Mouse (Mus musculus) limb, embryonic 14.5 days (tissue): ENCODE data around the gene Macrod2. TPM values are rescaled to one million over a fixed set of nuclear protein-coding genes. Genes with fewer than 3 reads are reported as not detected.

ENCODE experiments used
- ATAC-seq: fragments of 200-750 bp; cut with Nextera tagmentation; 2 replicates; pipeline ENCODE4 v1.8.0; 2017; ENCODE audit warnings: low read depth, moderate number of reproducible peaks, moderate TSS enrichment; ENCODE audit not compliant: low FRiP score
- DNase-seq: peaks from one replicate; pipeline ENCODE4 v3.0.0-alpha.2; 2015; ENCODE audit warnings: low spot score
- H3K27ac ChIP-seq: fragments of 300-500 bp; sonication (generic); replicated peaks from 2 replicates; pipeline ENCODE4 v1.5.1; 2014; ENCODE audit warnings: low read depth, mild to moderate bottlenecking, low read length, moderate library complexity, mixed read lengths
- H3K27me3 ChIP-seq: fragments of 300-500 bp; sonication (generic); 2 replicates; pipeline ENCODE4 v1.6.1; 2014; ENCODE audit warnings: low read length, mixed read lengths; ENCODE audit not compliant: control insufficient read depth, insufficient read depth
- H3K36me3 ChIP-seq: fragments of 300-500 bp; sonication (generic); 2 replicates; pipeline ENCODE4 v1.6.1; 2014; ENCODE audit warnings: mild to moderate bottlenecking, low read length, moderate library complexity, mixed read lengths; ENCODE audit not compliant: control insufficient read depth, insufficient read depth
- H3K4me1 ChIP-seq: fragments of 300-500 bp; sonication (generic); 2 replicates; pipeline ENCODE4 v1.6.1; 2014; ENCODE audit warnings: antibody characterized with exemption, low read length, mixed read lengths; ENCODE audit not compliant: control insufficient read depth, insufficient read depth
- H3K4me2 ChIP-seq: fragments of 300-500 bp; sonication (generic); replicated peaks from 2 replicates; pipeline ENCODE4 v1.6.1; 2014; ENCODE audit warnings: low read depth, mild to moderate bottlenecking, low read length, moderate library complexity; ENCODE audit not compliant: severe bottlenecking
- H3K4me3 ChIP-seq: fragments of 300-500 bp; sonication (generic); replicated peaks from 2 replicates; pipeline ENCODE4 v1.5.1; 2014; ENCODE audit warnings: low read length
- H3K9ac ChIP-seq: fragments of 300-500 bp; sonication (generic); 2 replicates; pipeline ENCODE4 v1.6.1; 2014; ENCODE audit warnings: mild to moderate bottlenecking, low read depth, low read length, moderate library complexity; ENCODE audit not compliant: severe bottlenecking
- H3K9me3 ChIP-seq: fragments of 300-500 bp; sonication (generic); 2 replicates; pipeline ENCODE4 v1.6.1; 2016; ENCODE audit warnings: low read length; ENCODE audit not compliant: control insufficient read depth
- POLR2A ChIP-seq: fragments of 200-500 bp; IDR thresholded peaks from 2 replicates; pipeline ENCODE4 v1.8.0; 2012; ENCODE audit warnings: inconsistent platforms, mild to moderate bottlenecking, moderate library complexity, borderline replicate concordance; ENCODE audit not compliant: insufficient read depth, insufficient read length; ENCODE audit errors: extremely low read depth
- WGBS: fragments of 180-500 bp; shearing (Covaris S2); extraction: QIAGEN DNeasy Blood & Tissue Kit; methylation state at CpG from one replicate; pipeline ENCODE4 v1.1.7; 2014; 5-methylcytosine and 5-hydroxymethylcytosine counted together
- polyA plus RNA-seq, 2 experiments: library from polyadenylated mRNA; depleted of rRNA in 1 of 2; stranded (reverse) in 1 of 2; unstranded in 1 of 2; fragments of >200 nt; fragmentation: Nextera tagmentation in 1 of 2; extraction: Ambion mirVana in 1 of 2; gene quantifications; 2 replicates each; pipeline versions ENCODE4 v1.2.1 to v1.2.3; 2012 to 2014

Macrod2 gene
- polyA plus RNA-seq, 2 experiments = 8.5 to 24.5 TPM

DNA sequence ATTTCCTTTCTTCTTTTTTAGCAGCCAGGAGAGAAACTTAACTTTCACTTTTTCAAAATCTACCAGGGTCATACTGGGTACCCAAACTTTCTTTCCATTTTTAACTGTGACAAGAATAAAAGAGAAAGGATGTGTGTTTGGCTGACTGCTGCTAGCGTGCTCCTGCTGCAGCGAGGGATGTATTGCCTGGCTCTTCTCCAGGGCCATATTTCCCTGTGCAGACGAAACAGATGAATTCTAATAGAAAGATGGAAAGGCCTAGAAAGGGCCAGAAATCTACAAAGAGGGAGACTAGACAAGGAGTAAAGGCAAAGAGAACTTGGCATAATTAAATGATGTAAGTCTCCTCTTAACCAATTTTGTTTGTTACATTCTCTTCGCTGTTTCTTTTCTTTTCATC lies 2005.7 kb downstream of the Macrod2 start:
- WGBS = 72% methylated on average over 4 of the region's 4 CpGs
- no peak overlapping the region for H3K4me3 ChIP-seq
- H3K27ac ChIP-seq = no peak overlapping the region
- TF ChIP-seq POLR2A = no peak
- DNase-seq = peak; percentile 16
- H3K9ac ChIP-seq = no peak overlapping the region
- H3K36me3 ChIP-seq = no peaks in the 10 kb centered on the region
- H3K27me3 ChIP-seq = no peaks in the 10 kb centered on the region
- no peaks in the 10 kb centered on the region for H3K4me1 ChIP-seq
- H3K4me2 ChIP-seq = no peak overlapping the region
- H3K9me3 ChIP-seq = no peaks in the 10 kb centered on the region
- no peak for ATAC-seq

DNA sequence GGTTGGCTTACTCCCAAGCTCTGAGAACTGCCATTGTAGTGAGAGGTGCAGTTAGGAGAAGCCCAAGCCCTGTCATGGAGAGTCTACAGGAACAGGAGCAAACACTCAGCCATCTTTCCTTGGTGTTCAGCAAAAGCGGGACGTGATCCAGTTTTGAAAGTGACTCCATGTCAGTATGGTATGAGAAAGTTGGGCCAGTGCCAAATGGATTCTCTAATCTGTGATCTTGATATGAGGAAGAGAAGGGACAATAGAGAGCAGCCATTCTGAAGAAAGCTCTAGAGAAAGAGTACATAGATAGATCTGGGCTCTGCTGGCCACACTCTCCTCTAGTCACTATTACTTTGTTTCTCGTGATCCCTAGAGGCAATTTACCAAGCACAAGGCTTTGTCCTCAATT lies 2006.2 kb downstream of the Macrod2 start:
- H3K36me3 ChIP-seq = no peaks in the 10 kb centered on the region
- no peaks in the 10 kb centered on the region for H3K4me1 ChIP-seq
- 92% methylated on average over 3 of the region's 3 CpGs for WGBS
- H3K4me3 ChIP-seq = no peak overlapping the region
- no peak for ATAC-seq
- no peak overlapping the region for H3K4me2 ChIP-seq
- peak; percentile 20 for DNase-seq
- no peaks in the 10 kb centered on the region for H3K27me3 ChIP-seq
- H3K27ac ChIP-seq = no peak overlapping the region
- H3K9ac ChIP-seq = no peak overlapping the region
- TF ChIP-seq POLR2A = no peak
- H3K9me3 ChIP-seq = no peaks in the 10 kb centered on the region

DNA sequence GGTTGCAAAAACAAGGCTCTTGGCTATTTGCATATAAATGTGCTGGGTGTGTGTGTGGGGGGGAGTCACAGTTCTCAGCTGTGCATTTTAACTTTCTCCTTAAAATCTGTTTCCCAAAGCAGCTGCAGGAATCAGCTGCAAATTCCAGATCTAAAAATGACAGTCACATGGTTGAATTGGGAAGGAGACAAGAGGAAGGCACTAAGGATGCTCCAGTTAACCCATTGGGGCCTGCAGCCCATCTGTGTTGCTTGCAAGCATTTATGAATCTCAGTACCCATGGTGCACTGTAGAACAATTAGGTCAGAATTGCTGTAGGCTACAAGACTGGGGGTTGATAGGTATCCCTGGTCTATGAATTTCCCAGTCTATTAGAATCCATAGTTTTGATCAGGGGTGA lies 2008.3 kb downstream of the Macrod2 start:
- Histone ChIP-seq H3K36me3 (no peaks in the 10 kb centered on the region), H3K9me3 (no peaks in the 10 kb centered on the region), H3K4me1 (no peaks in the 10 kb centered on the region), H3K9ac (no peak overlapping the region), H3K27ac (no peak overlapping the region), H3K4me2 (no peak overlapping the region), H3K4me3 (no peak overlapping the region), H3K27me3 (no peaks in the 10 kb centered on the region)
- no peak for TF ChIP-seq POLR2A
- DNase-seq (no peak), ATAC-seq (no peak)

DNA sequence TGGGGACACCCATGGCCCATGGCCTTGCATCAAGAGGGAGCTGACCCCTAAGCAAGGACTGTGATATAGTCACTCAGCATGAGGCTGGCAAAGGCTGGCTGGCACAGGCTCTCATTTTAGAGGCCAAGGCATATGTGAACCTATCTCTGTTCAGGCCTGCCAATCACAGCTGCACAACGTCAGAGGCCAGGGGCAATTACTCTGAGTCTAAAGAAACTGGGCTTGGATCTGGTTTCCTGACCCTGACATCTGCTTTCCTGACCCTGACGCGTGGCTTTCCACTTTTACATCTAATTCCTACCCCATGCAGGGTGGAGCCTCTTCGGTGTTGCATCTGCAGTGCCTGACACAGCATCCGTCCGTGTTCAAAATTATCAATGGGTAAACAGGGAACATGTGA lies 2009.2 kb downstream of the Macrod2 start:
- Histone ChIP-seq H3K9me3 (no peaks in the 10 kb centered on the region), H3K4me3 (no peak overlapping the region), H3K27ac (no peak overlapping the region), H3K36me3 (no peaks in the 10 kb centered on the region), H3K27me3 (no peaks in the 10 kb centered on the region), H3K9ac (no peak overlapping the region), H3K4me2 (no peak overlapping the region), H3K4me1 (no peaks in the 10 kb centered on the region)
- DNase-seq = no peak
- no peak for TF ChIP-seq POLR2A
- ATAC-seq = no peak
- 30% methylated on average over 6 of the region's 6 CpGs for WGBS

DNA sequence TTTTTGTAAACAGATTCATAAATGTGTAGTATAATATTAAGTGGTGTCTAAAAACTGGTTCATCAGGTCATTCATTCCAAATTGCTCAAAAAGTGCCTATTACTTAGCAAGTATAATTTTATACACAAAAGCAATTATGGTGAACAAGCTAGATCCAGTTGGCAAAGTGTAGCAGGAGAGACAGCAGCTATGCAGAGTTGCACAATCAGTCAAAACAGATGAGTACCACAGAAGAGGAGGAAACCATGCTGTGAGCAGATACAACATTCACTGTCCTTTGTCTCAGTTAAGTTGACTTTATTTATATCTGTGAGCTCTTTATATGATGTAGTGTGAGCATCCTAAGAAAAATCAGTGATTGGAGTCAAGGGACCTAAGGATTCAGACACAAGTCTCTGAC lies 2012.2 kb downstream of the Macrod2 start:
- H3K4me3 ChIP-seq = no peak overlapping the region
- no peaks in the 10 kb centered on the region for H3K27me3 ChIP-seq
- no peak overlapping the region for H3K9ac ChIP-seq
- no peaks in the 10 kb centered on the region for H3K36me3 ChIP-seq
- H3K4me1 ChIP-seq = no peaks in the 10 kb centered on the region
- DNase-seq (no peak), ATAC-seq (no peak)
- H3K4me2 ChIP-seq = no peak overlapping the region
- H3K27ac ChIP-seq = no peak overlapping the region
- no peak for TF ChIP-seq POLR2A
- no peaks in the 10 kb centered on the region for H3K9me3 ChIP-seq

DNA sequence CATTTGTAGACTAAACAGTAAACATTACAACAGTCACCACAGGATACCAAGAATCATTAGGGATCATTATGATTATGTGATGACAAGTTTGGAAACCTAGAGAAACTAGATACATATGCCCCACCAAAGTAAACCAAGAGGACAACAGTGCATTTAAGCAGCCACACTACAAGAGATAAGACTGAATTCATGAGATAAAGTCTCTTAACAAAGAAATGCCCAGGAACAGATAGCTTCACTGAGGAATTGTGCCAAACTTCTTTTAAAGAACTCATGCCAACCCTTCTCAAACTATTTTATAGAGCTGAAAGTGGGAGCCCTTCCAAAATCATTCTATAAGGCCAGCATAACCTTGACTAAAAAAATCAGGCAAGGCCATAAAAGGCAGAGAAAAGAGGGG lies 2015.0 kb downstream of the Macrod2 start:
- Histone ChIP-seq H3K4me1 (no peaks in the 10 kb centered on the region), H3K27ac (no peak overlapping the region), H3K36me3 (no peaks in the 10 kb centered on the region), H3K27me3 (no peaks in the 10 kb centered on the region), H3K4me3 (no peak overlapping the region), H3K4me2 (no peak overlapping the region), H3K9ac (no peak overlapping the region), H3K9me3 (no peaks in the 10 kb centered on the region)
- no peak for TF ChIP-seq POLR2A
- no peak for ATAC-seq
- DNase-seq = no peak
